Mouse (Mus musculus) mature B cell (primary cell): ENCODE measurements around the gene Gm10840.
"Not testable (repeated sequence)": the region's sequence is repeated elsewhere in the genome, so short reads cannot be mapped to it uniquely, and the experiment has no call there.

ENCODE experiments used
- in situ Hi-C: fragments of 300-500 bp; cut with MboI; formaldehyde crosslinking; loops from 2 replicates; pipeline ENCODE4 v1.14.3; 2019

The Gm10840 gene

DNA sequence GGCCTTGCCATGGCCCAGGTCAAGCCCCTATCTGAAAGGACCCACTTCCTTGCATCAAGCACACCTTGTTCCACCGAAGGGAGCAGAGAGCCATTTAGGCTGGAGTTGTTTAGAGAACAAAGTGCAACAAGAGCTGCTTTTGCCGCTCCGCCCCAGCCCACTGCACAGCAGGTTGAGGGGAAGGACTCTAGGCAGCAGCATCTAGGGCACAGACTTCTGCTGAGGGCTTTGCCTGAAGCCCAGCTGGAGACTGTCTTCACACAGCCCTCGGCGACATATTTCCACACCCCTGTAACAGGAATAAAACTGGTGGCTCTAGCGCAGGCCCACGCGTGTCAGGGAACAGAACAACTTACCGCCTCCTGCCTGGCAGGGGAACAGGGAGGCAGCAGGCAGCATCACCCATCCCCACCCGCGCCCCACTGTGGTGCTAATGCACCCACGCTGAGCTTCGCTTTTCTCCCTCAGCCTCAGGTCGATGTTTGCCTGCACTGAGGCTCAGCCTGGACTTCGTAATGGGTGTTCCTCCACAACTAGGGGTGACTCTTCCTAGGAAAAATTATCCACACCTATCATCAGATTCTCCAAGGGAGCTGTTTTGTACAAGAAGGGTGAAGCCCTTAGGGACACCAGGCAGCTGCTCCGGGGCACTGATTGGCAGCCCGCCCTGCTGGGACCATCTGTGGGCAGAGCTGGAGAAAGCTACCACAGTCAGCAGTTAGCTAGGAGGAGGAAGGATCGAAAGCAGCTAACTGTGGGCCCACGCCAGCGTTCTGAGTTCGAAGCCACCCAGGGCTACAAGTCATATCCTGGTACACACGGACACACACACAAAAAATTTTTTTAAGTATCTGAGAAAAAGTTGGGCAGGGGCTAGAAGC, at the start of gene Gm10840, which contains the start of gene Limd2:
Gm10840 (plus strand) TSS at position 10 of the 881 bp plus-strand sequence.
Limd2 (minus strand) TSS at position 20 of the 881 bp plus-strand sequence.
- in situ Hi-C loops = no loop called here

DNA sequence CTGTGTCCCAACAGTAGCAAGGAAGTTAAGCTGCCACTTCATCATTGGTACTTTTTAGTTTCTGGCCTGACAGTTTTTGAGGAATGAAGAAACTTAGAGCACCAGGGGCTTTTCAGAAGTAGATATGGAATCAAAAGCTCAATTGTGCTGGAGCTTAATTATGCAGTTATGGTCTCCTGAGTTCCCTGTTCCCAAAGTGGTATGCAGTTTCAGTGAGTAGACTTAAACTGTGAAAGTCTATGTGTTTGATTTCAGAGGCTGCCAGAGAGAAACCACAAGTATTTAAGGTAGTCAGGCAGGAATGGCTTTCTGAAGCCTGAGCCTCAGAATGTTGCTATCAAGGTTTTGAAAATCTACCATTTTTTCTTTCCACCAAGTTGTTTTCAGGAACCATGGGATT, 49.0 kb upstream of the Gm10840 start:
- in situ Hi-C loops = no loop called here

DNA sequence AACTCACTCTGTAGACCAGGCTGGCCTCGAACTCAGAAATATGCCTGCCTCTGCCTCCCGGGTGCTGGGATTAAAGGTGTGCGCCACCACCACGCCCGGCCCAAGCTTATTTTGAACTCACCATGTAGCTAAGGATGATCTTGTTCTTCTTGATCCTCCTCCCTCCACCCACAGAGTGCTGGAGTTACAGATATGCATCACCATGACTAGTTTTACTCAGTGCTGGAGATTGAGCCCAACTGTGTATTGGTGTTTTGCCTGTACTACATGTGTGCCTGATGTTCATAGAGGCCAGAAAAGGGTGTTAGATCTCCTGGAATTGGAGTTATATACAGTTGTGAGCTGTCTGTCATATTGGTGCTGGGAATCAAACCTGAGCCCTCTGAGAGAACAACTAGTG, 38.4 kb upstream of the Gm10840 start:
- in situ Hi-C loops = no loop called here

DNA sequence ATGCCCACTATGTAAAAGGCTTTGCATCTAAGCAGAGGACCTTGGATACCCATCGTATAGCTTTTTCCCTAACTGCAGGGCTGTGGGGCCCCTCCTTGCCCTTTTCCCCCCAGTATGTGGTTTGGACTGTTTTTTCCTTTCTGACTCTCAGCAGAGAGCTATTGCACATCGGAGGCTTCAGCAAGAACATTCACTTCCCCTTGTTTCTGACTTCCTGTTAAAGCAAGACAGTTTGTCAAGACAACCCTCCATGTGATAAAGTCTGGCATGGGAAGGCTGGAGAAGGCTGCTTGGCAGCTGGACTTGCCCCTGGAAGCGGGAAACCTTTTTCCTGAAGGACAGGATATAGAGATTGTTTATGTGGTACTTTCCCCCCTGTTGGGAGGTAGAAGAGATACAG, 37.9 kb upstream of the Gm10840 start:
- in situ Hi-C loops = no loop called here

DNA sequence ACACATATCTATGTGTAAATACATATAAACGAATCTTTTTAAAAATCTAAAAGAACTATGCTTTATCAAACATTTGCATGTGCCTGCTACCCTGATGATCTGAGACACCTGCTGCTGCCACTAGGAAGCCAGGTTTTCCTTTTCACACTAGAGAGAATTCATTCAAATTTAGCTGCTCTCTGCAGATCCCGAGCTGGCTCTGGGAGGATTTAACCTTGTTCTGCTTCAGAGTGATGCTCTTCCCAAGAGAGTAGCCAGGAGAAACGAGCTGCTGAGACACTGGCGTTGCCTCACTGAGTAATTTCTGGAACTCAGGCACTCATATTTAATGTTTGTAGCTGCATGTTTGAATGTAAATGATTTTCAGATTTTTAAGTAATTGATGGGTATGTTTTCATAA, 35.9 kb upstream of the Gm10840 start:
- in situ Hi-C loops = no loop called here

DNA sequence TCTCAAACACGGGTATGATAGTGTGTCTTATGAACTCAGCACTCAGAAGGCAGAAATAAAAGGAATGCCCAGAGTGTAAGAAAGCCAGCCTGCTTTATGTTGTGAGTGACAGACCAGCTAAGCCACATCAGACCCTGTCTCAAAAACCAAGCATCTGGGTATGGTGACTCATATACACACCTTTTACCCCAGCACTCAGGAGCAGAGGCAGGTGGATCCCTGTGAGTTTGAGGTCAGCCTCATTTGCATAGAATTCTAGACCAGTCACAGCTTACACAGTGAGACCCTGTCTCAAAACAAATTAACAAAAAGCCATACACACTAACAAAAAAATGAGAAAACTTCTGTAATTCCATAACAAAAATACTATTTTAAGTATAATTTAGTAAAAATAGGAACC, 34.8 kb upstream of the Gm10840 start:
- in situ Hi-C loops = no loop called here

DNA sequence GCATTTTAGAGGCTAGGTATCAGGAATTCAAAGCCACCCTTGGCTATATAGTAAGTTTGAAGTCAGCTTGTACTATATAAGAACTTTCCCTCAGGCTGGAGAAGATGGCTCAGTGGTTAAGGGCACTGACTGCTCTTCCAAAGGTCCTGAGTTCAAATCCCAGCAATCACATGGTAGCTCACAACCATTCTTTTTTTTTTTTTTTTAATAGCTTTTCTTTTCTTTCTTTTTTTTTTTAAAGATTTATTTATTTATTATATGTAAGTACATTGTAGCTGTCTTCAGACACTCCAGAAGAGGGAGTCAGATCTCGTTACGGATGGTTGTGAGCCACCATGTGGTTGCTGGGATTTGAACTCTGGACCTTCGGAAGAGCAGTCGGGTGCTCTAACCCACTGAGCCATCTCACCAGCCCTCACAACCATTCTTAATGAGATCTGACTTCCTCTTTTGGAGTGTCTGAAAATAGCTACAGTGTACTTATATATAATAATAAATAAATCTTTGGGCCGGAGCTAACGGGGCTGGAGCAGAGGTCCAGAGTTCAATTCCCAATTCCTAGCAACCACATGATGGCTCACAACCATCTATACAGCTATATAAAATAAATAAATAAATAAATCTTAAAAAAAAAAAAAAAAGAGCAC, 33.8 kb upstream of the Gm10840 start:
- in situ Hi-C loops = not testable (repeated sequence)

DNA sequence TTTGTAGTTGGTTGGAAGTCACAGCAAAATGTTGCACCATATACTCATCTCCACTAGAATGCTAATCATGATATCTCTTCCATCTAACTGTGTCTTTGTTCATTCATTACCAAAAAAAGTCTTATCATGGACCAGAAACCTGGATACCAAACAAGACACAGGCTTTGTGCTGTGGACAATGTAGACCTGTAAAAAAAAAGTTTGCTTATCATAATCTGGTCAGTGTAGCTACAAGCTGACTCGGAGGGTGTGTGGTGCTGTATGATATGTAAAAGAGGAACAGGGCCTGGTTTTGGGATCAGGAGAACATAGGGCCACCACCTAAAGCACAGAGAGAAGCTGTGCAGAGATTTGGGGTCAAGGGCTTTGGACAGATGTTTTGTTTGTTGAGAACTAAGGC, 31.2 kb upstream of the Gm10840 start:
- in situ Hi-C loops = no loop called here

DNA sequence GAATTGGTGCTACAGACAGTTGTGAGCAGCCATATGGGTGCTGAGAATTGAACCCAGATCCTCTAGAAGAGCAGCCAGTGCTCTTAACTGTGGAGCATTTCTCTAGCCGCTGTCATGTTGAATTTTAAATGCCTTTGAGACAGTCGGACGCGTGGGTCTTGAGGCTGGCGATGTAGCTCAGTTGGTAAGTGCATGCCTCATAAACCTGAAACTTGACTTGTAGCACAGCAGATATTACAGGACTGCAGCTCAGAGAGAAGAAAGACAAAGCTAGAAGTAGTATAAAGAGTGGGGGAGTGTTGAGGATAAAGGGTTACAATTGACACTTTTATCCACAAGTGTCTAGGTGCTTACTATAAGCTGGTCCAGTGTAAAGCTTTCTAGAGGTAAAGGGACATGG, 28.1 kb upstream of the Gm10840 start:
- in situ Hi-C loops = no loop called here

DNA sequence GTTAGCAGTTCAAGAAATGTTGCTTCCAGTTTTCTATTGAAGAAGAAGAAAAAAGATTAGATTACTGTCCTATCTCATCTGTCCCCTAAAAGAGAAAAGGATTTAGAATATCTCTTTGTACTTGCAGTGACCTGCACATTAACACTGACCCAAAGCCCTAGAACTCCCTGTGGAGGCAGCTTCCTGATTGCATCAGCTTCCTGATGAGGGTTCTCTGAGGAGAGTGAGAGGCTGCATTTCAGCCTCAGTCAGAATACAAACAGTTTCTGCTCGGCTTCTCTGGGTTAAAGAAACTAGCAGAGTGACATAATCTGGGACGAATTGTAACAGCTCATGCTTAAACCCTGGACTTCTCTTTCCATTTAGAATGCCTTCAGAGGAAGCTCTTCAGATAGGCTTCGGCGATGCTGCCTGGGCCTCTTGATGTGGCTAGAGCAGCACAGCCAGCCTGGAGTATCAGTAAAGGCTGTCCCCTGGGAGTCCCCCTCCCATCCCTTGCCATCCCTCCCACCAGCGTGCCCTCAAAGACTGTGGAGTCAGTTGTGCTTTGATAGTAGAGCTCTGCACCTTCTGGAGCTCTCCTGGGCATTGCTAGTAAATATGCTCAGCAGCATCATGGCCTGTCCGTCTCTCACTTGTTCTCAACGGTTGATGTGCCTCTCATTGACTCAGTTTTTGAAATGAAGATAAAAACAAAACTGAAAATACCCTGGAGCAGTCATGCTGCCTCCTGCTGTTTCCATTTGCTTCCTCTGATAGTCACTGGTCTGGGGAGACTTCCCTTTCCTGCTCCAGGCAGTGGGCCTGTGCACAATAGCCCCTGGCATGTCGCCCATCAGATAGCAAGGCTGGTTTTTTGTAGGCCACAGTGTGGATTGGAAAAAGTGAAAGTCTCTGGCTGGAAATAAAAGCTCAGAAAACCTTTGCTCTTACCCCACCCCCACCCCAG, 25.8 kb upstream of the Gm10840 start:
- in situ Hi-C loops = no loop called here

DNA sequence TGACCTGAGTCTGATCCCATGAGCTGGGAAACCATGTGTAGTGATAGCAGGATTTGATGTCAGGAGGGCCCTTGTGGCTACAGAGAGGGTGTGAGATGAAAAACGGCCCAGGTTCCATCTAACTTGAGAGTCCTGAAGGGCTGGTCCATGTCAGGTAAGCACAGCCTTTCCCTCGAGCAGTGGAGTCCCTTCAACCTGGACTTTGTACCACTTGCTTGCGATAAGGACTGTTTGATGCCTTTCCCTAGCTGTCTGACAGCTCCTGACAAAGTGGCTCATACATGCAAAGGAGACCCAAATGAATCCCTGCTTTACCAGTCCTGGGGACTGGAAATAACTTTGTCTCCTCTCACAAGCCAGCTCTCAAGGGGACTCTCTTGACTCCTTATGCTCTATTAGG, 9.4 kb upstream of the Gm10840 start:
- in situ Hi-C loops = no loop called here

DNA sequence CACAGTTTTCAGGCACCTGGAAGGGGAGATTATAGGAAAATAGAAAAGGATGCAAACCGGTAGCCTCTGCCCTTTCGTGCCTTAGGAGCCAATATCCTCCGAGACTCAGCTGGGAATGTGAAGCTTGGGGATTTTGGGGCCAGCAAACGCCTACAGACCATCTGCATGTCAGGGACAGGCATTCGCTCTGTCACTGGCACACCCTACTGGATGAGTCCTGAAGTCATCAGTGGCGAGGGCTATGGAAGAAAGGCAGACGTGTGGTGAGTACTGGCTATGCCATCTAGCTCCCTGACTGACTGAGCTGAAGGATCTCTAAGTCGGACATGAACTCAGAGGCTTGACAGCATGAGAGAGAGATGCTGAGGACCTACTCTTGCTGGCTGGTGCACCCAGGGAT, 8.5 kb upstream of the Gm10840 start:
- in situ Hi-C loops = no loop called here

DNA sequence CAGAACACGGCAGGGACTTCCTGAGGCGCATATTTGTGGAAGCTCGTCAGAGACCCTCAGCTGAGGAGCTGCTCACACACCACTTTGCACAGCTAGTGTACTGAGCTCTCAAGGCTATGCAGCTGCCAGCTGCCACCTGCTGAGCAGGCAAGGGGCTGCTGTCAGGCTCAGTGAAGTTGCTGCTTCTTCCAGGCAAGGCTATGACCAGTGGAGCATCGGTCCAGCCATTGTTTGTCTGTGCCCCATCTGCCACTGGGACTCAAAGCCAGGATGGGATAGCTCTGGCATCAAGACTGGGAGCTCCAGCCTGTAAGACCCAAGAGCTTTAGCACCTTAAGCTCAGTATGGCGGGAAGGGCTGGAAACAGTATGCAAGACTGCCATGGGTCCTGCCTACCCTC, 6.6 kb upstream of the Gm10840 start:
- in situ Hi-C loops = no loop called here

DNA sequence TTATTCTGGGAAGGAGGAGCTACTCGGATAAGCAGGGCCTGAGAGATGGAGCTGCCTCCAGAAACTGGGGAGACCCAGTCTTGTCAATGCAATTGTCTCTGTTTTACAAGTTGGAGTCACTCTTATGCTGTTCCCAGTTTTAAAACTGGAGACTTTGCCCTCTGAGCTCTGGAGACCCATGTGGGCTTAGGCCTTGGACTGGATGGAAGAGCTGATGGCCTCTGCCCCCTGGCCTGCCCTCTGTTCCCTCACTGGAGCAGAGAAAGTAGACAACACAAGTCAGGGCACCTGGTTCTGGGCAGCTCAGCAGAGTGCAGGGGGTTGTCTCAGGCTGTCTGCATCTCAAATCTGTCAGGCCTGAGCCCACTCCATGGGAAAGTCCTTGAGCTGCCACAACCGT, 5.9 kb upstream of the Gm10840 start:
- in situ Hi-C loops = no loop called here

DNA sequence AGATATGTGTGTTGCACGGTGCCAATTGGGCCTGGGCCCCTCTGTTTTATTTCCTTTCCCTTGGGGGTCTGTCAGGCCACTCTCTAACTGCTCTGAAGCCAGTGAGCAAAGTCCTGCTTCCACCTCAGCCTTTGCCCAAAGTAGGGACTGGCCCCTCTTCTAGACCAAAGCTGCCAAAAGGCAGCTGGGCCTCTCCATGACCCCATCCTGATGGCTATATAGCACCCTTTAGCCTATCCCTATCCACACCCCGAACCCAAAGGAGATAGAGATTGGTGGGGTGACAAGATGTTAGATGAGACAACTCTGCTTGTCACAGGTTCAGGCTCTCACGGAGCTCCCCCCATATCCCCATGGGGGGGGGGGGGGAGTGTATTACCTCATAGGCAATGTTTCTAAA, 4.9 kb upstream of the Gm10840 start:
- in situ Hi-C loops = no loop called here

DNA sequence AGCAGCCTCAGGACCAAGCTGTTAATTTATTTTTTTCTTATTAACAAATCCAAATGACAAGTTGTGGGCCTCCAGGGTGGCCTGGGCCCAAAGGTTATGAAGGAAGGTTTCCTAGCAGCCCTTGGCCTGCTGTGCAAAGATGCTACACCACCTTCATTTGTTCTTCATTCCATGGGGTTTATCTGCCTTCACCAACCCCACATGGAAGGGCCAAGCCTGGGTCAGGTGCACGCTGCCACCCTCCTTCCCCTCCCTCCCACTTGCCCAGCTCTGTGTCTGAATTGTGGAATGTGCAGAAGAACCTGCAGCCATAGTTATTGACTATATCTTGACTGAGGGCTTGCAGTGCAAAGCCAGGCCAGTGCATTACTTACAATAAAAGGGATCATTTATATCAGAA, 4.4 kb upstream of the Gm10840 start:
- in situ Hi-C loops = no loop called here

DNA sequence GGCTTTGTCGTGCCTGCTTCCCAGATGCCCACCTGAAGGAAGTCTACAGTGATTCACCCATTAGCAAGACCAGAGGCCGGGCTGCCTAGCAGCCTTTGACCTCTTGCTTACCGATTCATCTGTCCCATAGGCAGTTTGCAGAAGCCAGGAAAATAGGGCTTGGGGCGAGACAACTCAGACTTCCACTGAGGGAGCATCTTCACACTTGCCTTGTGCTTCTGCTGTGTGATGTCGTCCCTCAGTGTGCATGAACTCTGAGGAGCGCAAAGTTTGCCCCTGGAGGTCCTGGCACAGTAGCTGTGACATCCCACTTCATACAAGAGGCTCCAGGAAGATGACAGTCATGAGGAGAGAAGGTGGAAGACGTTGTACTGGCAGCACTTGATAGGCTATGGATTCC, 3.5 kb upstream of the Gm10840 start:
- in situ Hi-C loops = no loop called here

DNA sequence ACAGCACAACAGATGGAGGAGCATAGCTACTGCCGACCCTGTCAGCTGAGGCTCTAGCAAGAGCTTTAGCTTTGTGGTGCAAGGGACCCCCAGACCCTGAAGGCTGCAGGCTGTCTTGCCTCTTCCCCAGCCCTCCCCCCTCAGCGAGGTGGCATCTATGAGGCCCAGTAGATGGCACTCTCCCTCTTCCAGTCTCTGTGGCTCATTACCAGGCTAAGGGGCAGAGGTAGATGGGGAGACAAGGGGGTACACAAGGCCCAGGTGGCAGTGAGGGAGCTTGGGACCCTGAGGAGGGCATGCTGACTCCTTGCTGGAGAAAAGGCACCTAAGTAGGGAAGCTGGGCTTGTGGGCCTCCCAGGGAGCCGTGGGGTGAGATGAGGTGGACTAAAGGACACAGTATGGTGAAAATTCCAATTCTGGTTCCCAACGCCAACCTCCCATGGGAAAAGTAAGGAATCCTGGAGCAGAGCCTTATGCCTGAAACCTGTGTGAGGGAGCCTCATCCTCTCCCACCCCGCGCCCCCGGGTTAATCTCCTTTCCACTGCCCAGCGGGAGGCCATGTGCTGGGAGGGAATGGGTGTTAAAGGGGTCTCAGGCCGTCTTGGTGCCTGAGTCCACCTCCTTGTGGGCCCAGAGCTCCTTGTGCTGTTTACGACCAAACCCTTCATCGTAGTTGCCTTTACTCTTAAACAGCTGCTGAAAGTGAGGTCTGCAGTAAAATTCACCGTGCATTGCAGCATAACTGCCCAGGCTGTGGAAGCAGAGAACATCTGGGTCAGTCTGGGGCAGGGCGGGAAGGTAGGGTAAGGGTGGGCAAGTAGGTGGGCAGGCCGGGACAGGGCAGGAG, 2.3 kb upstream of the Gm10840 start:
- in situ Hi-C loops = no loop called here

DNA sequence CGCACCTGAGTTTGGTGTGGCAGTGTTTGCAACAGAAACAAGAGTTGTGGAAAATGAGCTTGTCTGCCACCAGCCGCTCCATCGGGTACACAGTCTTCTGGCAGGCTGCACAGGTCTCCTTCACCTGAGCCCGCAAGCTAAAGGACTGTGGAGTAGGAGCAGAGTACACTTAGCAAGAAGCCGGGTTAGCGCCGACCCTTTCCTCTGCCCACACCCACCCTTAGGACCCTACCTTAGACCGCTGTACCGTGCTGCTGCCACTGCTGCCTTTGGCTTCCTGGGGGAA, 1.8 kb upstream of the Gm10840 start:
- in situ Hi-C loops = no loop called here

DNA sequence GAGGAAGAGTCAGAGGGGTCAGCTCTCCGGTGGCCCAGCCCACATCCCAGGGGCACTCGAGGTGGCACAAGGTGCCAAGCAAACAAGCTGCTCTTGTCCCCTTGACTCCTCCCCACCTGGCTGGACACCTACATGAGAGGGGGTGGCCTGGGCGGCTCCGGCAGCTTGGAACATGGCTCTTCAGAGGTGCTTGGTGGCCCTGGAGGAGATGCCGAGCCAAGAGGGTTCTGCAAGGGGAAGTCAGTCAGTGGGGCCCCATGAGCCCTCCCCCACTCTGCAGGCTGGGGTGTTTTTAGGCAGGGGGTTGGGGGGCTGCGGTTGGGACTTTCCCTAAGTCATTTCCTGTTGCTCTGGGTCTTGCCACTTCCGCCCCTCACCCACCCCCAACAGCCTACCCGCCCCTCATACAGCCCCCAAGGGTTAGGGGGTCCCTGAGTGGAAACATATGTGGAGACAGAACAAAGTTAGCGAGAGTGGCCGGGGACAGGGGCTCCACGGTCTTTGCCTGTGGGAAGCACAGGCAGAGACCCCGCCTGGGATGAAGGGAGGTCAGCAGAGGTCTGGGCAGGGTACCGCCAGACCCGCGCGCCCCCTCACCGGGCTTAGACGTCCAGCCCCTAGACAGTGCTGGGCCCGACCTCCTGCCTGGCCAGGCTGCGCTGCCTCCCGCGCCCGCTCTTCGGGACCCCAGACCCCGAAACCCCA, 1.3 kb upstream of the Gm10840 start:
- in situ Hi-C loops = no loop called here
